Mouse (Mus musculus) C2C12 (cell line): Measurements from ENCODE around the gene Fgr.

Source experiments
- CEBPB ChIP-seq: IDR thresholded peaks from one replicate; pipeline ENCODE4 v1.6.1; 2011; ENCODE audit warnings: low read depth, mild to moderate bottlenecking, control low read depth, moderate library complexity
- CTCF ChIP-seq: IDR thresholded peaks from one replicate; pipeline ENCODE4 v1.5.1; 2011; ENCODE audit not compliant: control insufficient read depth, insufficient read depth, insufficient read length
- FOSL1 ChIP-seq: IDR thresholded peaks from one replicate; pipeline ENCODE4 v1.8.0; 2011; ENCODE audit warnings: mild to moderate bottlenecking, low read length; ENCODE audit not compliant: poor library complexity, insufficient read depth, severe bottlenecking
- MAX ChIP-seq: IDR thresholded peaks from one replicate; pipeline ENCODE4 v1.6.1; 2011; ENCODE audit warnings: mild to moderate bottlenecking, control low read depth
- MYOD1 ChIP-seq: IDR thresholded peaks from one replicate; pipeline ENCODE4 v1.6.1; 2011; ENCODE audit warnings: low read depth; ENCODE audit not compliant: control insufficient read depth, insufficient read length
- MYOG ChIP-seq: IDR thresholded peaks from one replicate; pipeline ENCODE4 v1.6.1; 2011; ENCODE audit not compliant: control insufficient read depth, insufficient read length; ENCODE audit errors: extremely low read depth
- USF1 ChIP-seq: IDR thresholded peaks from one replicate; pipeline ENCODE4 v1.6.1; 2011; ENCODE audit warnings: low read depth, mild to moderate bottlenecking, control low read depth, moderate library complexity

GRCm38 (mm10) chr4:133005233-133005632 is 31.3 kb downstream of the Fgr start:
- TF ChIP-seq CTCF (peak; percentile 56), MAX (no peak), CEBPB (no peak), USF1 (no peak), MYOG (no peak), MYOD1 (no peak), FOSL1 (no peak)
